Mouse (Mus musculus): Measurements from ENCODE around the gene Ttll8. TPM values are rescaled to one million over a fixed set of nuclear protein-coding genes. Genes with fewer than 3 reads are reported as not detected.

The Ttll8 gene
- polyA plus RNA-seq, 1 experiment from 2014 or later: 0.14 TPM

GRCm38 (mm10) chr15:88892252-88892651 lies 62.0 kb downstream of the Ttll8 start:
- no peaks in the 10 kb centered on the region for H3K36me3 ChIP-seq
- H3K27ac ChIP-seq (replicated peaks): no peak overlapping the region
- H3K27me3 ChIP-seq: 0 out of 2 replicates have a peak, but pooled peaks cover 3% of the 10 kb centered on the region
- H3K9ac ChIP-seq: no peak overlapping the region
- H3K9me3 ChIP-seq: no peaks in the 10 kb centered on the region
- H3K4me3 ChIP-seq: no peak overlapping the region
- H3K4me2 ChIP-seq: no peak overlapping the region
- peaks cover 15% of the 10 kb centered on the region for H3K4me1 ChIP-seq (replicated peaks)
- no peak for ATAC-seq (ENCODE audit: low FRiP score, low read depth)
- 90% methylated on average over 1 of the region's 1 CpGs for WGBS

- H3K4me2 ChIP-seq: peak overlapping the region; percentile 95
- no peak overlapping the region for H3K27ac ChIP-seq (replicated peaks)
- WGBS: 79% methylated on average over 8 of the region's 8 CpGs
- no peak overlapping the region for H3K4me3 ChIP-seq
- H3K27me3 ChIP-seq: 0 out of 2 replicates have a peak, but pooled peaks cover 3% of the 10 kb centered on the region
- H3K36me3 ChIP-seq: no peaks in the 10 kb centered on the region
- no peaks in the 10 kb centered on the region for H3K9me3 ChIP-seq
- H3K4me1 ChIP-seq (replicated peaks): peaks cover 15% of the 10 kb centered on the region
- peak; percentile 1; the same call in 1 of the 2 replicates for ATAC-seq (ENCODE audit: low FRiP score, low read depth)
- H3K9ac ChIP-seq: no peak overlapping the region
Measured at GRCm38 (mm10) chr15:88891676-88892040, 62.6 kb downstream of the Ttll8 start.

GRCm38 (mm10) chr15:88890751-88891675 lies 63.2 kb downstream of the Ttll8 start:
- H3K4me2 ChIP-seq: peak overlapping the region; percentile 95
- H3K27me3 ChIP-seq: 0 out of 2 replicates have a peak, but pooled peaks cover 3% of the 10 kb centered on the region
- H3K27ac ChIP-seq (replicated peaks): peak overlapping the region; percentile 64
- H3K4me3 ChIP-seq: peak overlapping the region; percentile 53
- ATAC-seq (ENCODE audit: low FRiP score, low read depth): peak; percentile 93
- H3K4me1 ChIP-seq (replicated peaks): peaks cover 15% of the 10 kb centered on the region
- no peaks in the 10 kb centered on the region for H3K36me3 ChIP-seq
- no peaks in the 10 kb centered on the region for H3K9me3 ChIP-seq
- peak overlapping the region; percentile 64 for H3K9ac ChIP-seq
- WGBS: 1% methylated on average over 40 of the region's 41 CpGs

- ATAC-seq (ENCODE audit: low FRiP score, low read depth): no peak
- Histone ChIP-seq H3K27me3 (0 out of 2 replicates have a peak, but pooled peaks cover 3% of the 10 kb centered on the region), H3K9me3 (no peaks in the 10 kb centered on the region), H3K36me3 (no peaks in the 10 kb centered on the region), H3K4me3 (peak overlapping the region; percentile 53), H3K4me1 (replicated peaks) (peaks cover 15% of the 10 kb centered on the region), H3K27ac (replicated peaks) (no peak overlapping the region; the same call in 1 of the 2 replicates), H3K9ac (peak overlapping the region; percentile 64; the same call in 1 of the 2 replicates), H3K4me2 (peak overlapping the region; percentile 95)
- 82% methylated on average over 3 of the region's 3 CpGs for WGBS
Measured at GRCm38 (mm10) chr15:88889994-88890393, 64.2 kb downstream of the Ttll8 start.

- ATAC-seq (ENCODE audit: low FRiP score, low read depth): no peak
- Histone ChIP-seq H3K27ac (replicated peaks) (no peak overlapping the region), H3K4me1 (replicated peaks) (peaks cover 15% of the 10 kb centered on the region), H3K27me3 (0 out of 2 replicates have a peak, but pooled peaks cover 3% of the 10 kb centered on the region), H3K9me3 (no peaks in the 10 kb centered on the region), H3K4me2 (no peak overlapping the region), H3K36me3 (no peaks in the 10 kb centered on the region), H3K9ac (no peak overlapping the region), H3K4me3 (no peak overlapping the region)
- WGBS: 79% methylated on average over 3 of the region's 3 CpGs
Measured at GRCm38 (mm10) chr15:88889032-88889431, 65.2 kb downstream of the Ttll8 start.

- WGBS: 85% methylated on average over 6 of the region's 6 CpGs
- Histone ChIP-seq H3K9me3 (no peaks in the 10 kb centered on the region), H3K4me1 (replicated peaks) (peaks cover 3% of the 10 kb centered on the region), H3K27ac (replicated peaks) (no peak overlapping the region), H3K9ac (no peak overlapping the region), H3K4me3 (no peak overlapping the region), H3K27me3 (0 out of 2 replicates have a peak, but pooled peaks cover 3% of the 10 kb centered on the region), H3K36me3 (no peaks in the 10 kb centered on the region), H3K4me2 (no peak overlapping the region)
- no peak for ATAC-seq (ENCODE audit: low FRiP score, low read depth)
Measured at GRCm38 (mm10) chr15:88885376-88885775, 68.8 kb downstream of the Ttll8 start.

GRCm38 (mm10) chr15:88883342-88883741 lies 70.9 kb downstream of the Ttll8 start:
- no peak overlapping the region for H3K4me2 ChIP-seq
- no peaks in the 10 kb centered on the region for H3K9me3 ChIP-seq
- no peak overlapping the region for H3K4me3 ChIP-seq
- WGBS: 86% methylated on average over 9 of the region's 9 CpGs
- no peaks in the 10 kb centered on the region for H3K36me3 ChIP-seq
- H3K4me1 ChIP-seq (replicated peaks): no peaks in the 10 kb centered on the region
- no peak overlapping the region for H3K27ac ChIP-seq (replicated peaks)
- no peak for ATAC-seq (ENCODE audit: low FRiP score, low read depth)
- H3K27me3 ChIP-seq: no peaks in the 10 kb centered on the region
- H3K9ac ChIP-seq: no peak overlapping the region

- Histone ChIP-seq H3K36me3 (no peaks in the 10 kb centered on the region), H3K4me1 (replicated peaks) (no peaks in the 10 kb centered on the region), H3K27me3 (no peaks in the 10 kb centered on the region), H3K27ac (replicated peaks) (no peak overlapping the region), H3K9me3 (no peaks in the 10 kb centered on the region), H3K9ac (no peak overlapping the region), H3K4me2 (no peak overlapping the region), H3K4me3 (no peak overlapping the region)
- ATAC-seq (ENCODE audit: low FRiP score, low read depth): no peak
- 66% methylated on average over 4 of the region's 4 CpGs for WGBS
Measured at GRCm38 (mm10) chr15:88882851-88883250, 71.4 kb downstream of the Ttll8 start.

GRCm38 (mm10) chr15:88881253-88882044 lies 72.8 kb downstream of the Ttll8 start:
- ATAC-seq (ENCODE audit: low FRiP score, low read depth): no peak
- Histone ChIP-seq H3K36me3 (no peaks in the 10 kb centered on the region), H3K4me2 (no peak overlapping the region), H3K4me1 (replicated peaks) (no peaks in the 10 kb centered on the region), H3K4me3 (no peak overlapping the region), H3K9ac (no peak overlapping the region), H3K9me3 (no peaks in the 10 kb centered on the region), H3K27ac (replicated peaks) (no peak overlapping the region), H3K27me3 (no peaks in the 10 kb centered on the region)
- 65% methylated on average over 22 of the region's 22 CpGs for WGBS

- H3K9me3 ChIP-seq: no peaks in the 10 kb centered on the region
- H3K27ac ChIP-seq (replicated peaks): no peak overlapping the region
- no peak for ATAC-seq (ENCODE audit: low FRiP score, low read depth)
- H3K36me3 ChIP-seq: no peaks in the 10 kb centered on the region
- no peaks in the 10 kb centered on the region for H3K27me3 ChIP-seq
- H3K4me1 ChIP-seq (replicated peaks): no peaks in the 10 kb centered on the region
- H3K4me2 ChIP-seq: no peak overlapping the region
- H3K4me3 ChIP-seq: no peak overlapping the region
- WGBS: 84% methylated on average over 10 of the region's 10 CpGs
- H3K9ac ChIP-seq: no peak overlapping the region
Measured at GRCm38 (mm10) chr15:88877021-88877400, 77.2 kb downstream of the Ttll8 start.

GRCm38 (mm10) chr15:88876155-88877020 lies 77.8 kb downstream of the Ttll8 start:
- H3K4me3 ChIP-seq: no peak overlapping the region
- 14% methylated on average over 28 of the region's 28 CpGs for WGBS
- H3K4me2 ChIP-seq: peak overlapping the region; percentile 16; the same call in 1 of the 2 replicates
- no peaks in the 10 kb centered on the region for H3K36me3 ChIP-seq
- H3K27me3 ChIP-seq: no peaks in the 10 kb centered on the region
- no peak overlapping the region for H3K27ac ChIP-seq (replicated peaks)
- ATAC-seq (ENCODE audit: low FRiP score, low read depth): 0 out of 2 replicates have a peak, but pooled peaks have one; percentile 30
- no peak overlapping the region for H3K9ac ChIP-seq
- H3K4me1 ChIP-seq (replicated peaks): no peaks in the 10 kb centered on the region
- no peaks in the 10 kb centered on the region for H3K9me3 ChIP-seq

Measured in hindbrain, embryonic 15.5 days (tissue).